Mouse (Mus musculus): ENCODE measurements around the gene Olfr220.

Olfr220 gene

GRCm38 (mm10) chr1:174441782-174442181 lies at the start of gene Olfr220:
Gene Olfr220 (plus strand): TSS chr1:174442082.
- no peak for DNase-seq (ENCODE audit: extremely low spot score)

- no peak for DNase-seq (ENCODE audit: extremely low spot score)
Measured at GRCm38 (mm10) chr1:174422959-174423358, 18.9 kb upstream of the Olfr220 start.

GRCm38 (mm10) chr1:174423764-174424163 lies 18.1 kb upstream of the Olfr220 start, which contains the start of gene Olfr414:
Gene Olfr414 (plus strand): TSS chr1:174424064.
- no peak for DNase-seq (ENCODE audit: extremely low spot score)

- DNase-seq (ENCODE audit: extremely low spot score) = no peak
Measured at GRCm38 (mm10) chr1:174426180-174426986, 15.5 kb upstream of the Olfr220 start.

- DNase-seq (ENCODE audit: extremely low spot score) = no peak
Measured at GRCm38 (mm10) chr1:174427402-174427801, 14.5 kb upstream of the Olfr220 start.

- no peak for DNase-seq (ENCODE audit: extremely low spot score)
Measured at GRCm38 (mm10) chr1:174428407-174428806, 13.5 kb upstream of the Olfr220 start.

GRCm38 (mm10) chr1:174434121-174434520 lies 7.8 kb upstream of the Olfr220 start:
- DNase-seq (ENCODE audit: extremely low spot score) = no peak

- no peak for DNase-seq (ENCODE audit: extremely low spot score)
Measured at GRCm38 (mm10) chr1:174455100-174455499, 13.2 kb downstream of the Olfr220 start.

GRCm38 (mm10) chr1:174465385-174465784 lies 23.5 kb downstream of the Olfr220 start:
- no peak for DNase-seq (ENCODE audit: extremely low spot score)

GRCm38 (mm10) chr1:174466240-174466639 lies 24.4 kb downstream of the Olfr220 start:
- DNase-seq (ENCODE audit: extremely low spot score) = no peak

- peak; percentile 59 for DNase-seq (ENCODE audit: extremely low spot score)
Measured at GRCm38 (mm10) chr1:174469736-174470135, 27.9 kb downstream of the Olfr220 start.

- DNase-seq (ENCODE audit: extremely low spot score) = no peak
Measured at GRCm38 (mm10) chr1:174482567-174482966, 40.7 kb downstream of the Olfr220 start.

- DNase-seq (ENCODE audit: extremely low spot score) = peak; percentile 52
Measured at GRCm38 (mm10) chr1:174500064-174500463, 58.2 kb downstream of the Olfr220 start.

Data from embryo, embryonic 9.5 days (tissue).